ENCODE assay signal across 8 mouse cellular contexts in the genomic region with DNA sequence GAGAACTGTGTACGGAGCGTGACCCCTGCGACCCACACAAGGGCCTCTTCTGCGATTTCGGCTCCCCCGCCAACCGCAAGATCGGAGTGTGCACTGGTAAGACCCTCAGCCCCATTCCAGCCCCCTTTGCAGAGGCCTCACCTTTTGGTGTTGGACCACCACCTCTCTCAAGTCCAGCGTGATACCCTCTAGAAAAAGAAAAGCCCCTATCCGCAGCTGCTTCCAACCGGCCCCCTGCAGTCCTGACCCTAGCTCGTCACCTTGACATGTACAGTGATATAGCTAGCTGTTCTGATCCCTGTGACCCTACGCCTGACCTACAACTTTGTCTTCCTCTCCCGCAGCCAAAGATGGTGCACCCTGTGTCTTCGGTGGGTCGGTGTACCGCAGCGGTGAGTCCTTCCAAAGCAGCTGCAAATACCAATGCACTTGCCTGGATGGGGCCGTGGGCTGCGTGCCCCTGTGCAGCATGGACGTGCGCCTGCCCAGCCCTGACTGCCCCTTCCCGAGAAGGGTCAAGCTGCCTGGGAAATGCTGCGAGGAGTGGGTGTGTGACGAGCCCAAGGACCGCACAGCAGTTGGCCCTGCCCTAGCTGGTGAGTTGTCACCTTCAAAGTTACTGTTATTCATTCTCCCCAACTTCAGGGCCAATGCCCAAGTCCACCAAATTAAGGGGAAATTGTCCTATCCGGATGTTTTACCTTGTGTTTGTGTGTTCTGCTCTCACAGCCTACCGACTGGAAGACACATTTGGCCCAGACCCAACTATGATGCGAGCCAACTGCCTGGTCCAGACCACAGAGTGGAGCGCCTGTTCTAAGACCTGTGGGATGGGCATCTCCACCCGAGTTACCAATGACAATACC. TPM values are rescaled to one million over a fixed set of nuclear protein-coding genes. Genes with fewer than 3 reads are reported as not detected.
DNase-seq lines count a peak whose midpoint lies in the region; ATAC-seq lines count a peak whose summit lies in the region.

No protein-coding gene starts in this region.

- peak overlapping the region; percentile 68 for H3K9ac ChIP-seq in forebrain, embryonic 14.5 days (ENCODE audit: low read length)
- H3K9ac ChIP-seq in hindbrain, embryonic 12.5 days: peak overlapping the region; percentile 73
- H3K9ac ChIP-seq in liver, embryonic 11.5 days (ENCODE audit: low read depth, low read length): no peak overlapping the region
- peak overlapping the region; percentile 76 for H3K9ac ChIP-seq in neural tube, embryonic 14.5 days (replicated peaks; ENCODE audit: low read depth, low read length)

- 0 out of 2 replicates have a peak, but pooled peaks cover 2% of the 10 kb centered on the region for H3K27me3 ChIP-seq in forebrain, embryonic 14.5 days (replicated peaks; ENCODE audit: control insufficient read depth, insufficient read depth, low read length)
- peaks cover 4% of the 10 kb centered on the region; the same call in 1 of the 2 replicates for H3K27me3 ChIP-seq in hindbrain, embryonic 12.5 days
- peaks cover 24% of the 10 kb centered on the region for H3K27me3 ChIP-seq in liver, embryonic 11.5 days (replicated peaks; ENCODE audit: control insufficient read depth, insufficient read depth, low read length)
- H3K27me3 ChIP-seq in neural tube, embryonic 14.5 days (ENCODE audit: control insufficient read depth, insufficient read depth, low read length): no peaks in the 10 kb centered on the region

- H3K4me1 ChIP-seq in forebrain, embryonic 14.5 days (ENCODE audit: control insufficient read depth, insufficient read depth, low read length): 0 out of 2 replicates have a peak, but pooled peaks cover 4% of the 10 kb centered on the region
- peaks cover 4% of the 10 kb centered on the region for H3K4me1 ChIP-seq in hindbrain, embryonic 12.5 days
- H3K4me1 ChIP-seq in liver, embryonic 11.5 days (replicated peaks; ENCODE audit: control insufficient read depth, insufficient read depth, low read length): peaks cover 3% of the 10 kb centered on the region; the same call in 1 of the 2 replicates
- H3K4me1 ChIP-seq in neural tube, embryonic 14.5 days (ENCODE audit: control insufficient read depth, insufficient read depth, low read length): peaks cover 5% of the 10 kb centered on the region; the same call in 1 of the 2 replicates

- 15% methylated on average over 31 of the region's 31 CpGs for WGBS in forebrain, embryonic 14.5 days
- 11% methylated on average over 31 of the region's 31 CpGs for WGBS in hindbrain, embryonic 12.5 days
- 23% methylated on average over 31 of the region's 31 CpGs for WGBS in liver, embryonic 11.5 days
- 15% methylated on average over 31 of the region's 31 CpGs for WGBS in neural tube, embryonic 14.5 days

- peak overlapping the region; percentile 2; the same call in 1 of the 2 replicates for H3K27ac ChIP-seq in forebrain, embryonic 14.5 days (ENCODE audit: low read depth, low read length)
- H3K27ac ChIP-seq in hindbrain, embryonic 12.5 days: peak overlapping the region; percentile 85
- H3K27ac ChIP-seq in liver, embryonic 11.5 days (ENCODE audit: low read depth, low read length): peak overlapping the region; percentile 64; the same call in 1 of the 2 replicates
- H3K27ac ChIP-seq in neural tube, embryonic 14.5 days (ENCODE audit: low read depth, low read length): no peak overlapping the region

- no peaks in the 10 kb centered on the region for H3K36me3 ChIP-seq in forebrain, embryonic 14.5 days (ENCODE audit: control insufficient read depth, insufficient read depth, low read length)
- H3K36me3 ChIP-seq in hindbrain, embryonic 12.5 days: no peaks in the 10 kb centered on the region
- H3K36me3 ChIP-seq in liver, embryonic 11.5 days (ENCODE audit: control insufficient read depth, insufficient read depth, low read length): no peaks in the 10 kb centered on the region; the same call in 1 of the 2 replicates
- H3K36me3 ChIP-seq in neural tube, embryonic 14.5 days (ENCODE audit: control insufficient read depth, insufficient read depth, low read length): no peaks in the 10 kb centered on the region

- 0 out of 2 replicates have a peak, but pooled peaks have one; percentile 16 for ATAC-seq in forebrain, embryonic 14.5 days
- peak; percentile 46 for ATAC-seq in hindbrain, embryonic 12.5 days (ENCODE audit: low FRiP score)
- 0 out of 2 replicates have a peak, but pooled peaks have one; percentile 29 for ATAC-seq in liver, embryonic 11.5 days (replicated peaks; ENCODE audit: low FRiP score)
- ATAC-seq in neural tube, embryonic 14.5 days (ENCODE audit: low read depth): peak; percentile 28

- DNase-seq in embryo, embryonic 10 days (ENCODE audit: low spot score): peak; percentile 55
- DNase-seq in embryo, embryonic 9.5 days (ENCODE audit: extremely low spot score): no peak
- DNase-seq in adipocyte (ENCODE audit: low spot score): peak; percentile 7
- DNase-seq in forebrain, embryonic 14.5 days (ENCODE audit: low spot score): peak; percentile 37
- peak; percentile 41 for DNase-seq in liver, embryonic 11.5 days (ENCODE audit: low spot score)
- DNase-seq in thymus, adult 18-20 months: no peak

- peak overlapping the region; percentile 45 for H3K4me3 ChIP-seq in forebrain, embryonic 14.5 days (ENCODE audit: low read depth, low read length)
- peak overlapping the region; percentile 72 for H3K4me3 ChIP-seq in hindbrain, embryonic 12.5 days
- peak overlapping the region; percentile 44 for H3K4me3 ChIP-seq in liver, embryonic 11.5 days (ENCODE audit: low read depth, low read length)
- H3K4me3 ChIP-seq in neural tube, embryonic 14.5 days (ENCODE audit: low read depth, low read length): peak overlapping the region; percentile 68

- no peaks in the 10 kb centered on the region for H3K9me3 ChIP-seq in forebrain, embryonic 14.5 days (replicated peaks; ENCODE audit: control insufficient read depth, low read length)
- no peaks in the 10 kb centered on the region for H3K9me3 ChIP-seq in hindbrain, embryonic 12.5 days (replicated peaks)
- no peaks in the 10 kb centered on the region for H3K9me3 ChIP-seq in liver, embryonic 11.5 days (ENCODE audit: control insufficient read depth, low read length)
- no peaks in the 10 kb centered on the region for H3K9me3 ChIP-seq in neural tube, embryonic 14.5 days (ENCODE audit: control insufficient read depth, low read length)

- peak overlapping the region; percentile 70 for H3K4me2 ChIP-seq in forebrain, embryonic 14.5 days (ENCODE audit: low read length)
- peak overlapping the region; percentile 65 for H3K4me2 ChIP-seq in hindbrain, embryonic 12.5 days (replicated peaks)
- peak overlapping the region; percentile 72 for H3K4me2 ChIP-seq in liver, embryonic 11.5 days
- peak overlapping the region; percentile 75 for H3K4me2 ChIP-seq in neural tube, embryonic 14.5 days (ENCODE audit: low read depth, low read length)

RNA-seq across cellular contexts. Expression of gene Ccn2, which starts 1.0 kb away (rescaled TPM):
- 1.8 and 2.4 TPM in 2 replicates for polyA plus RNA-seq in forebrain, embryonic 14.5 days (2014; fragmentation: Nextera tagmentation; extraction: Ambion mirVana)
- 6.8 and 10.0 TPM in 2 replicates for polyA plus RNA-seq in hindbrain, embryonic 12.5 days (2016; fragmentation: Nextera tagmentation; extraction: Ambion mirVana)
- 1.5 and 2.6 TPM in 2 replicates for polyA plus RNA-seq in liver, embryonic 11.5 days (2014; fragmentation: Nextera tagmentation; extraction: Ambion mirVana)
- 0.84 and 1.6 TPM in 2 replicates for polyA plus RNA-seq in neural tube, embryonic 14.5 days (2014; fragmentation: Nextera tagmentation; extraction: Ambion mirVana)

Comparison
In these comparisons a context has a peak if more than half of its experiments do, and no peak if none do; other contexts are left out.
1. DNase-seq: peak in embryo, embryonic 10 days (single experiment), adipocyte (single experiment), forebrain, embryonic 14.5 days (single experiment) and liver, embryonic 11.5 days (single experiment); none in embryo, embryonic 9.5 days (single experiment) and thymus, adult 18-20 months (0 of 2).
2. Peak in every context shown above with its lines, with median percentiles within 50 percentile points of each other: ATAC-seq, H3K4me2 ChIP-seq and H3K4me3 ChIP-seq.